Mouse (Mus musculus): ENCODE measurements at regions not wholly inside any gene's neighbourhood (a gene's known extent, or its start where the extent isn't known, plus 50 kb on each side); places are given as distances from the start of the nearest gene placed in this dataset.
A peak's percentile ranks its signal among the peaks of the same experiment; 100 is the strongest.

DNA sequence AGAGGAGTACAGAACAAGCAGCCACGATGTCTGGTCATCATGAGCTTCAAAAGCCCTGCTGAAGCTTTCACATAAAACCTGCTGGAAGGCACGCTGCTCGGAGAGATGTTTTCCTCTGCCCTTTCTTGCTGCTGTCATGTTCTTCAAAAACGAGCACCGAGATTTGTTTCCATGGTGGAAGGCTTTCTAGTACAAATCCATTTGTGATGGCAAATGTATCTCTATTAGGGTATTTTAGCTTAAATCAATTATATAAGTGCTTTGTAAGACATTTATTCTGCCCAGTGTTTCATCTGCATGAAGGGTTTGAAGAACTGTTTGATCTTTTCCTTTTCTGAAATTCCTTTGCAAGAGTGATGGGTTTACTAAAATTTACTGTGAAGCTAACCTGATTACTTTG, 253.1 kb downstream of the Fam173b start:
- no peak for DNase-seq (ENCODE audit: low spot score in 2 of 2)

- DNase-seq (ENCODE audit: low spot score in 2 of 2): no peak
Measured at GRCm38 (mm10) chr15:31855188-31855587, 253.5 kb downstream of the Fam173b start.

- no peak for DNase-seq (ENCODE audit: low spot score in 2 of 2)
Measured at GRCm38 (mm10) chr15:31869100-31869499, 267.4 kb downstream of the Fam173b start.

DNA sequence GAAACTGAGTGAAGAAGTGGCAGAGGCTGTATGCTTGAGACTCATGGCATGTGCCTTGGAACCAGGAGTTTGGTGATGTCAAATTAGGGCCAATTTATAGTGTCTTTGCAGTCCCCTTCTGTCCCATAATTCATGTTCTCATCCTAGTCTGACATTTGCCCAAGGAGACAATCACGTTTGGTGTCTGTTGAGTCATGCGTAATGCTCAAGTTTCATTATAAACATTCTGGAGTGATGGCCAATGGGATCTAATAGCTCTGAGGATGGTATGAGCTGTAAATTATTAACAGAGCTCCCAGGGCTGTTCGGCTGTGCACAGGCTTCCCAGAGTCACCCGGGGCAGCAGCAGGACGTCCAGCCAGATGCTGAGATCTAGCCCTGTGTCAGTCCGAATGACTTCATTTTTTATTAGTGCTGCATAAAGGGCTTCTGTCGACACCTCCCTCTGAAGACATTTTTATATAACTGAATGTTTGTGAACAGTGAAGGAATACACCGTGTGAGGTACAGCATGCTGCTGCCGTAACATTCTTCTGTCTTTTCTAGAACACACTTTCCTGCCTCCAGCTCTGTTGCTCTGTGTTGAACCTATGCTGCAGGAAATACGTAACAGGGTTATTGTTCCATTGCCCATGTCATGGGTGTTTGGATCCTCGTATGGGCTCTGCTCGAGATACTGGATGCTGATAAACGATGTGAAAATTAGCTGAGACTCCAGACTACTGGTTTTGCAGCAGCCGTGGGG, 268.2 kb downstream of the Fam173b start:
- no peak for DNase-seq (ENCODE audit: low spot score in 2 of 2)

DNA sequence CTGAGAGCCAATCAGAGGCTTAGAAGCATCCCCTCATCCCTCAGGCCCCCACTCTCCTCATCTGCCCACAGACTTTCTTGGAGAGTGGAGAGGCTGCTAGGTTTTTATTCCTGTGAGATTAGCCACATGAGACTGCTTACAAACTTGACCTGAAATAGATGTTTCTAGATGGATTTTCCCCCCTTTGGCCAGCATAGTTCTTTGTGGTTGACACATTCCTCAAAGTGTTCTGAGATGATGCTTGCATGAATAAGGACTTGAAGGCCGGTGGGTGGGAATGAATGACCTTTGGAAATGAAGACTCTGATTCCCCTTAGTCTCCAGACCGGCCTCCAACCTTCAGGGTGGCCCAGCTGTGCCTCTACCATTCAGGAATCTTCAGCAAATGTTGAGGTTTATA, 273.8 kb downstream of the Fam173b start:
- DNase-seq (ENCODE audit: low spot score in 2 of 2): no peak

GRCm38 (mm10) chr15:31880479-31880878, 278.8 kb downstream of the Fam173b start:
- no peak for DNase-seq (ENCODE audit: low spot score in 2 of 2)

- DNase-seq (ENCODE audit: low spot score in 2 of 2): no peak
Measured at GRCm38 (mm10) chr15:31882331-31882730, 280.7 kb downstream of the Fam173b start.

DNA sequence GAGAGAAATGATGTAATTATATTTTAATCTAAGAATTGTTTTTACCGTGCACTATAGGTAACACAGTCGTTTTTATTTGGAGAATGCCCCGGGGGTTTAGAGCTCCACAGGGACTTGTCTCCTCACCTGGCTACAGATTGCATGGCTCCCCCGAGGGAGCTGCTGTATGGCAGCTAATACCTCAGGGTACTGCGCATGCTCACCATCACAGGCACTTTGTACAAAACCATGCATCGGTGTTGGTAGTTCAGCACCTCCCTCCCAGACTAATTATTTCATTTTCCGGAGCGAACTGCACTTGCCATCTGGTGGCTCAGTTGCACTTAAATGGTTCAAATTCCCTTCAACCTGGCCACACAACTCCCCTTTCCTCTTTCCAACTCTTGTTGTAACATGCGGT, 281.9 kb downstream of the Fam173b start:
- no peak for DNase-seq (ENCODE audit: low spot score in 2 of 2)

DNA sequence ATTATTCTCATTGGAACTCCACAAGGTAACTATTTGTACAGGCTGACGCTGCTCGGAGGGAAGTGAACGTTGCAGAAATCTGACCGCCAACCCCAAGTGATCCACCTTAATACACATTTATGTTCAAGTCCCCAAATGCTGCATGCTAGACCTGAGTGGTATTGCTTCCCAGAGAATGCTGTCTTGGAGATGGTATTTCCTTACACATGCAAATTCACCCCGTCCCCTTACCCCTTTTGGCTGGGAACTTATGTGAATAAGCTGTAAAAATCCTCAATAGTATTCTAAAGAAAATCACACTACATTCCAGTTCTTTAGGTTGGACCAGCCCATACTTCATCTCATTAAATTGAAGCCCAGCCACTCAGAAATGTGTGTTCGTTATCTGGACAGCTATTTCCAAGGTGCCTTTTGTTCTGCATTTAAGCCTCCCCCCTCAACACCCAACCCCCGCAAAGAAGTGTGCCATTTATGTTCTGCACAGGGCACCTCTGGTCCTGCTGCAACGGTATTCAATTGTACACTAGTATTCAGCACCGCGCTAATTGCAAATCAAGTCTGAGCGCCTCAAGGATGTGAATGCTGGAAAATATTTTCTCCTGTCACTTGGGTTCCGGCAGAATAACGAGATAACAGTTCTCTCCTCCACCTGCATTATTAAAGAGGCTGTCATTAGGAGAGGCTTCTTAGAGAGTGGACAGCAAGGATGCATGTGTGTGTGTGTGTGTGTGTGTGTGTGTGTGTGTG, 278.0 kb upstream of the Tas2r119 start:
- no peak for DNase-seq (ENCODE audit: low spot score in 2 of 2)

GRCm38 (mm10) chr15:31900325-31900724, 276.8 kb upstream of the Tas2r119 start:
- no peak for DNase-seq (ENCODE audit: low spot score in 2 of 2)

DNA sequence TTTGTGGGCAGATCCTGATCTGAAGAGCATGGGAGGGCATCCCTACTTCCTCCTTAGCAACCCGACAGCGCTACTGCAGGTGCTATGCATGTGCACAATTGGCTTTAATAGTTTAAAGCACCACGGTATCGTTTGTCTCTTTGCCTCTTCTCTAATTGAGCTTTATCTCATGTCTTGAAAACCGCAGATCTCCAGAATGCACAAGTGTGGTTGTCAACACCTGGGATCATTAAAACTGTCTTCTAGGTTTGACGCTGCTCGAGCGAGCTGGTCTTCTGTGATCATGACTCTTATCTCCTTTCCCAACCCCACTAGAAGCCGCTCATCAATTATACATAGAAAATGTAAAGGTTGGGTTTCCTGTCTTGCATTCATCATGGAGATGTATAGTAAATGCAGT, 268.7 kb upstream of the Tas2r119 start:
- no peak for DNase-seq (ENCODE audit: low spot score in 2 of 2)

DNA sequence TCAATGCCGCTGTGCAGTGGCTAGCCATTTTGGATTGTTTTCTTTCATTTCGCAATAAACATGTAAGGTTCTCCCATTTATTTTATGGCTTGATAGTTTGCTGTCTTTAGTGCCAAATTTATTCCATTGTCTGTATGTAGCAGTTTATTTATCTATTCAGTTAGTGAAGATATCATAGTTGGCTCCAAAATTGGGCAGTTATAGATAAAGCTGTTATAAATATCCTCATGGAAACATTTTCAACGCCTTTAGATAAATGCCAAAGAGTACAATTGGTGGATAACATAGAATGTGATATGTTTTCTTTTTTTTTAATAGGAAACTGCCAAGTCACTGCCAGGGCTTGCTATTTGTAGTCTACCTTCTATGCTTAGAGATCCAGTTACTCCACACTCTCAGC, 265.1 kb upstream of the Tas2r119 start:
- no peak for DNase-seq (ENCODE audit: low spot score in 2 of 2)

- peak in 1 of 2 experiments; percentile 29 for DNase-seq (ENCODE audit: low spot score in 2 of 2)
Measured at GRCm38 (mm10) chr15:31921485-31921884, 255.6 kb upstream of the Tas2r119 start.

DNA sequence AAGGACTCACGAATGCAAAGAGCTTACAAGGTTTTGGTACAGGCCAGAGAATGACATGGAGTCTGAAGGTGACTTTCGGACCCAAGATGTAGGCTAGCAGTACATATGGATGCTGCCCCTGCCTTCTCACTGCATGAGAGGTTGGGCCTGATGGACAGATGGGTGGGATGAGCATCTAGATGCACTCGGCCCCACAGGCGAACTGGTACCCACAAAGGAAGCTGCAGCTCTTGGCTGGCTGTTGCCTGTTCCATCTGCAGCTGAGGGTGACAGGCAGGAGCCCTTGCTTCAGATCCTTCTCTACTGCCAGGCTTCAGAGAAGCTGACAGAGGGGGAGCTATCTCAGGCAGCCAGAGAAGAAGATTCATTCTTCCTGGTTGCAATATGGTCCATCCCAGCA, 216.8 kb upstream of the Tas2r119 start:
- DNase-seq (ENCODE audit: low spot score in 2 of 2): no peak

GRCm38 (mm10) chr15:31961963-31962362, 215.1 kb upstream of the Tas2r119 start:
- DNase-seq (ENCODE audit: low spot score in 2 of 2): no peak

GRCm38 (mm10) chr15:31964911-31965310, 212.2 kb upstream of the Tas2r119 start:
- no peak for DNase-seq (ENCODE audit: low spot score in 2 of 2)

GRCm38 (mm10) chr15:31965542-31965941, 211.5 kb upstream of the Tas2r119 start:
- no peak for DNase-seq (ENCODE audit: low spot score in 2 of 2)

- DNase-seq (ENCODE audit: low spot score in 2 of 2): no peak
Measured at GRCm38 (mm10) chr15:31972891-31973290, 204.2 kb upstream of the Tas2r119 start.

DNA sequence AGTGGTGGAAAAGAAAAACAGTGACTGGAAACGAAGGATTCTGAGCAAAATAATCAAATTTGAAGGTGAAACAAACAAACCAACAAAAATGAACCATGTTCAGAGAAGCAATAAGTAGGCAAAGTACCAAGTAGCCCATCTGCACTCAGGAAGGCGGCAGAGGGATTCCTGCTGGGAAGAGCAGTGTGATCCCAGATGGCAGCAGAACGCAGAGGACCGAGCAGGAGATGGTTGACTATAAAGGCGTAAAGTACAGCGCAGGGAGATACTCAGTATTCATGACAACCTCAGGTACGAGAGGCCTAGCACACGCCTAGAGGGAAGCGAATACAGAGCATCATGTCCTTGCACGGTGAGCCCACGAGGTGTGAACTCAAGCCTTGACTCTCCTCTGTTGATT, 203.2 kb upstream of the Tas2r119 start:
- no peak for DNase-seq (ENCODE audit: low spot score in 2 of 2)

GRCm38 (mm10) chr15:31976461-31976860, 200.6 kb upstream of the Tas2r119 start:
- no peak for DNase-seq (ENCODE audit: low spot score in 2 of 2)

GRCm38 (mm10) chr15:31977563-31977962, 199.5 kb upstream of the Tas2r119 start:
- peak in 1 of 2 experiments; percentile 9 for DNase-seq (ENCODE audit: low spot score in 2 of 2)

DNA sequence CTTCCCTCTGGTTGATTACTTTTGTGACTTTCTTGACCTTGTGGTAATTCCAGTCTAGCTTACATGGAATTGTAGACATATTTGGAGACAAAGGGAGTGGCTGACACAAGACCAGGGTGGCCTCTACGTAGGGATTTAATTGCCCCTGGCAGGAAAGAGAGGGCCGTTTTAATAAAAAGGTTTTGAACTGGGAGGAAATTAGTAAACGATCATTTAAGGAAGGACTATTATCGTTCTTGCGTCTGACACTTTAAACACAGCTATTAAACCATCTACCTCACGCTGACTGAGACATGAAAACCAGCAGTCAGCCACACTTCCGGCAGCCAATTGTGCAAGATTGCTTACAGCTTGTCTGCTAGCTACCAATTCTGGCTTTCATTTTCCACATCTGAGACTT, 197.1 kb upstream of the Tas2r119 start:
- no peak for DNase-seq (ENCODE audit: low spot score in 2 of 2)

- DNase-seq (ENCODE audit: low spot score in 2 of 2): no peak
Measured at GRCm38 (mm10) chr15:31980791-31981190, 196.3 kb upstream of the Tas2r119 start.
